Mouse (Mus musculus) heart, adult 2 months (tissue): ENCODE measurements around the gene Usp43.

Experiments
- CTCF ChIP-seq: fragments of 200-600 bp; IDR thresholded peaks from 2 replicates; pipeline ENCODE4 v1.8.1; 2022; ENCODE audit warnings: antibody characterized with exemption, mild to moderate bottlenecking, moderate library complexity
- EP300 ChIP-seq: fragments of 200-500 bp; IDR thresholded peaks from 2 replicates; pipeline ENCODE4 v1.6.1; 2011; ENCODE audit warnings: low read depth, low read length, control low read depth; ENCODE audit not compliant: insufficient read depth

DNA sequence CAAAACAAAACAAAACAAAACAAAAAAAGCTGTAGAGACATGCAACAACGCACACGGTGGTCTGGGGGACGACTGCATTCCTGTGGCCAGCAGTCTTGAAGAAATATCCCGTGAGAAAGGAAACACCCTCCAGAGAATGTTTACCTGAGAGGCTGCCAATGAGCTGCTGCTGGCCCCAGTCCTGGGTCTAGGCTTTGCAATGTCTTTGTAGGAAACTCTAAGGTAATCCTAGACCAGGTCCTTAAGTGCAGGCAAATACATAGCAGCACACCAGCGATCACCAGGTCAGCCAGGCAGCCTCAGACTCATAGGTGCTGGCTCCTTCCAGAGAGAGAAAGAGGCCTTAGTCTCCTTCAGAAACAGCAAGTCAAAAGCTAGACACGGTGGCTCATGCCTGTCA is 68.0 kb downstream of the Usp43 start:
- TF ChIP-seq CTCF, result no peak
- TF ChIP-seq EP300, result no peak
